Mouse (Mus musculus): ENCODE measurements around the gene Dcun1d1. TPM values are rescaled to one million over a fixed set of nuclear protein-coding genes. Genes with fewer than 3 reads are reported as not detected.

The Dcun1d1 gene
- polyA plus RNA-seq (2014; fragmentation: Illumina TruSeq; extraction: RNeasy Lipid Tissue Mini Kit (QIAGEN cat#74804); ENCODE audit: low read depth, low replicate concordance) = 224 TPM

DNA sequence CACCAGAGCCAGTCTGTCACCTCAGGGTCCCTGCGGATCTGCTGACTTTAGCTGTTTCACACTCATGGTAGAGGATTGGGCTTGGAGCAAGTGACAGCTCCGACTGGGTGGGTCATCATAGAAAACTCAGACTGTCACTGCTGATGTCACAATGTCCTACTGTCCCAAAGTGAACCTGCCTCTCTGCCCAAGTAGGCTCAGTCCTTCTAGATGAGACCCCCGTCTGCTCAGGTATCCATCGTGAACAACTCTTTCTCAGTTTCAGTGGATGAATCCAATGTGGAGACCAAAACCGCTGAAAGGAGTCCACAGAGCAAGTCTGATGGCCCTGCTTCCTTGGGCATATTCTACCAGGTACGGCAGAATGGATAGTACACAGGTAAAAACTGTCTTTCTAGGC lies at the start of gene Dcun1d1:
Dcun1d1 (minus strand) TSS at position 101 of the 400 bp plus-strand sequence.

Other genes with a start within 250 kb of the Dcun1d1 start
- 135 TPM for gene Atp11b, start 183.3 kb downstream of the Dcun1d1 start, polyA plus RNA-seq (2014; fragmentation: Illumina TruSeq; extraction: RNeasy Lipid Tissue Mini Kit (QIAGEN cat#74804); ENCODE audit: low read depth, low replicate concordance)
- 257 TPM for gene Mccc1, start 63.2 kb upstream of the Dcun1d1 start, polyA plus RNA-seq (2014; fragmentation: Illumina TruSeq; extraction: RNeasy Lipid Tissue Mini Kit (QIAGEN cat#74804); ENCODE audit: low read depth, low replicate concordance)
- gene Ccdc144b, start 116.1 kb upstream of the Dcun1d1 start, polyA plus RNA-seq (2014; fragmentation: Illumina TruSeq; extraction: RNeasy Lipid Tissue Mini Kit (QIAGEN cat#74804); ENCODE audit: low read depth, low replicate concordance) = not detected
- 38.6 TPM for gene Acad9, start 128.5 kb upstream of the Dcun1d1 start, polyA plus RNA-seq (2014; fragmentation: Illumina TruSeq; extraction: RNeasy Lipid Tissue Mini Kit (QIAGEN cat#74804); ENCODE audit: low read depth, low replicate concordance)
- 12.7 TPM for gene D3Ertd254e, start 213.6 kb upstream of the Dcun1d1 start, polyA plus RNA-seq (2014; fragmentation: Illumina TruSeq; extraction: RNeasy Lipid Tissue Mini Kit (QIAGEN cat#74804); ENCODE audit: low read depth, low replicate concordance)